Mouse (Mus musculus) T-helper 1 cell (primary cell): ENCODE results near the gene Fgfr2.
"Not testable (repeated sequence)": the region's sequence is repeated elsewhere in the genome, so short reads cannot be mapped to it uniquely, and the experiment has no call there.

Experiments
- in situ Hi-C: fragments of 300-600 bp; cut with MboI, MseI; formaldehyde crosslinking; loops from one replicate; pipeline ENCODE4 v1.15.1; 2025; ENCODE audit warnings: high pct_unique_total_duplicates

Gene Fgfr2

DNA sequence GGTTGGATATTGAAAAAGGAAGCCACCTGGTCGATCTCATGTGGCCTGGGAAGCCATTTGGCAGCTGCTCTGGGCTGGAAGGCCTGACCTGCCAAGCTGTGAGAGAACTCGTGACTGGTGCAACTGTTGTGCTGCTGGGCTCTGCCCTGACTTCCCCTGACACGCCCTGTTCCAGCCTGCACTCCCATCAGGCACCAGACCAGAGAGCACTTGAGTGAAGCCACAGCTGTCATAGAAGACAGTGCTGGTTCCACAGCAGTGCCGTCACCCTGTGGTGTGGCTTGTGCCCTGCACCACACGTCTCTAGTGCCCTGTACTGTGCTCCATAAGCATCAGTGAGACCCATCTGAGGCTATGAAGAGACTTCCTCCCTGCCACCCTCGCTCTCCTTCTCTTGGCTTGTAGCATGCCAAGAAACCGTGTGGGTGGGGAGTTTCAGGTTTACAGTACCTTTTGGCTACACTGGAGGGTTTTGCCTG is 450.6 kb downstream of the Fgfr2 start:
- in situ Hi-C loops: no loop called here

DNA sequence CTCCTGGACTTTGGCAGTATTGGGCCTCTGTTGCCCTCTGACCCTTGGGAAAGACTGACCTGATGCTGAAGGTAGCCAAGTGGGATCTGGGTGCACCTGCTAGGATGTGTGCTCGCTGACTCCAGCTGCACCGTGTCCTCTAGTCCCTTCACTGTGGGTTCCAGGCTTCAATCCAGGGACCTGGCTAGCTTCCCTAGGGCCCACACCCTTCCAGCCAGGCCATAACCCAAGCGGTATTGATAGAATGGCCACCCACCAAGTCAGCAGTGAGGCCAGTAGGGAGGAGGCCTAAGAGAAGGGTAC is 452.3 kb downstream of the Fgfr2 start:
- in situ Hi-C loops: no loop called here

DNA sequence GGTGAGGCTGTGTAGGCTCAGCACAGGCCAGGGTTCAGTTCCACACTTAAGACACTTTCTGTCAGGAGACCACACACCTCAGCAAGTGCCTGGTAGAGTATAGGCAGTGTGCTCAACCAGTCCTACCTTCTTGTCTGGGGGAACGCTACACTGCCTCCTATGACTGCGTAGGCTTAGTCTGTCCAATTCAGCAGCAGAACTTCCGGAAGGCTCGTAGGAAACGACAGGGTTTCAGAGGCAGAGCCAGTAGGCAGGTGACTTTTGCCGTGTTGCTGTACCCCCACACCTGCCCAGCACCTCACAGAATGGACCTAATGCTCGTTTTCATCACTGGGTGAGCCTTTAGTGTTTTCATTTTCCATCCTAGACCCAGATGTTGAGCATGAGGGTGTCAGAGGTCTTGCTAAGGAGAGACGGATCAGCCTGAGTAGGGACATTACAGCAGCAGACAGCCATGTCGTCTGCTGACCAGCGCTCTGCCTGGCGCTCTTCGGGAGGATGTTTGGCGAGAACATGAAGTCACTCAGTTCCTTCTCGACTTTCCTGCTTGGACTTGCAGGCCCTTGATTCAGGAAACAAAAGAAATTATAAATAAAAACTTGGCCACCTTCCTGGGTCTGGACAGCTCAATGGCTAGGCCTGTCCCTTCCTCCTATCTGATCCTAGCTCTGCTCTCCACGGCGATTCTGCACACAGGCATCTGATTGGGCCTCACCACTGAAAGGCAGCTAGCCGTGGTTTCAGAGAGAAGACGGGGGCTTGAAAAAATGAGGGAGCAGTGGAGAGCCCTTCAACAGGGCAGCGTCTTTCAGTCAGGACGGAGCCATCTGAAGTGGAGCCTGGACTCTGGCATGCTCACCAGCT is 452.9 kb downstream of the Fgfr2 start:
- in situ Hi-C loops: no loop called here

DNA sequence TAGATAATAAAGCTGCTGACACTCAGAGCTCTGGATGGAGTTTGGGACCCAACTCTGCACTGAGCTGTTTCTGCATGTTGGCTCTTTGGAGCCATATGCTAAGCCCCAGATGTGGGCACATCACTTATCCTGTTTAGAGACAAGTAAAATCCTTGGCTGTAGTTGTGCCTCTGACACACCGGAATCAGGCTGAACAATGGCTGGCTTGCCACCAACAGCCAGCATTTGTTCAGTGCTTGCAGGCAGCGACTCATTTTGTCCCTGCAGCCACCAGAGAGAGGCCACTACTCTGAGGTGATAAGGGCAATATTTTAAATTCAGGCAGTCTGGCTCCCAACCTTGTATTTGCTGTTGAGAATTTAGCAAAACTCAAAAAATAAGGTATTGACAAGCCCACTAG is 454.5 kb downstream of the Fgfr2 start:
- in situ Hi-C loops: no loop called here

DNA sequence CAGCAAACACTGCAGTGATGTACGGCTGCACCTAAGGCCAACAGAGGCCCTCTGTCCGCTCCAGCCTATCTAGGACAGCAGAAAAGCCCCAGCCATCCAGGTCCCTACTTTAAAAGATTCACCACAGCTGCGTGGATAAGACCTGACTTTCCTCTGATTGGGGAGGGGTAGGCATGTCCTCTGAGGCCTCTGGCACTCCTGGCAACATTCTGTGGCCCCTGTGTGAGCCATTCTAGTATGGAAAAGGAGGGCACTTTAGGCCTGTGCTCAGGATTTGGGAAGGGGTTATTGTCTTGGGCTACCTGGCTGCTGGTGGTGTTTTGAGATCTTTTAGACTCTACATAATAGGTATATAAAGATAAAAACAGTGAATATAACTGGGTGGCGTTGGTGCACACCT is 456.6 kb downstream of the Fgfr2 start:
- in situ Hi-C loops: no loop called here

GRCm38 (mm10) chr7:132665664-132666382 is 457.3 kb downstream of the Fgfr2 start:
- in situ Hi-C loops: no loop called here

GRCm38 (mm10) chr7:132664815-132665214 is 458.3 kb downstream of the Fgfr2 start:
- in situ Hi-C loops: no loop called here

DNA sequence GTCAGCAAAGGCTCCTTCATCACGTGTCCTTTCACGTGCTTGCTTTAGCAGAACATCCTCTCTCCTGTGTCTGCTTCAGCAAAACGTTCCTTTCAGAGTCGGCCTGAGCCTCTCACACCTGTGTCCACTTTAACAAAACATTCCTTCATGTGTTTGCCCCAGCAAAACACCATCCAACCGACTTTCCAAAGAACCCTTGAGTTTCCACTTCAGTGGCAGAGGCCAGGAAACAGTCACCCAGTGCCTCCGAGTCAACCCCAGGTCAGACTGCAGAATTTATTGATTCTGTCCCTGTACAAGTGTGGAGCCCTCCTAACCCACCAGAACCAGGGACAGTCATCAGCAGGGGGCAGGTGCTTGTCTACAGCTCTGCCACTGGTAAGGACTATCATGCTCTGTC is 460.3 kb downstream of the Fgfr2 start:
- in situ Hi-C loops: not testable (repeated sequence)

DNA sequence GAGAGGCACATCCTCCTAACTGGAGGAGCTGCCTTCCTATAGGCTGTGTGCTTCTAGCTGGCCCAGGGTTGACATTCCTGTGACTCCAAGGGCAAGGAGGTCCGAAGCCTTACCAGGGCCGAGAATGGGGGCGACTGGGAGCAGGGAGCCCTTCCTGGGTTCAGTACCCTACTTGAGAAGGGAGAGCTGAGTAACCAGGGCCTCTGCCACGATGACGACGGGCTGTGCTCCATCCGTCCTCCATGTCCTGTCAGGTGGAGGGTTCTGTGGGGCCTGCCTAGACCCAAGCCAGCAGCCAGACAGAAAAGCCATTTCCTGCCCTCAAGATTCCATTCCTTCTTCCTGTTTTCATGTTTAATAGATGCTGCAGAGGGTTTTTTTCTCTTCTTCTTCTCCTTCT is 463.5 kb downstream of the Fgfr2 start:
- in situ Hi-C loops: loop anchor here (5.0 to 10.0 kb wide), 2 partner anchors 148 to 335 kb away; no protein-coding TSS in a partner anchor

DNA sequence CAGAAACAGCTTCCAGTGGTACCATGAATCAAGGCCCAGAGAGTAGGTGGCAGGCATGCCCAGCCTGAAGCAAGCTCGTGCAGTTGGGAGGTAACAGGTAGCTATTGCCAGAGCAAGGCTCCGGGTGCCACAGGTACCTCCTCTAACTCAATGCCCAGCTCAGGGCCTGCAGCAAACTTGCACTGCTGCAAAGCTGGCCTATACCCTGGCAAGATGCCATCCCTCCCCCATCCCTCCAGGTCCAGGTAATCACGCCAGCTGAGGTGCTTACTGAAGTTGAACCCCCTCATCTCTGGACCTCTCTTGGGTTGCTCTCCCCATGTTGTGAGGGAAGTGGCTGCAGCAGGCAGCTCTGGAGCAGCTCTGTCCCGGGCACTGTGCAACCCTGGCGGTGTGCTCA is 464.5 kb downstream of the Fgfr2 start:
- in situ Hi-C loops: loop anchor here (5.0 to 10.0 kb wide), 2 partner anchors 149 to 336 kb away; no protein-coding TSS in a partner anchor

DNA sequence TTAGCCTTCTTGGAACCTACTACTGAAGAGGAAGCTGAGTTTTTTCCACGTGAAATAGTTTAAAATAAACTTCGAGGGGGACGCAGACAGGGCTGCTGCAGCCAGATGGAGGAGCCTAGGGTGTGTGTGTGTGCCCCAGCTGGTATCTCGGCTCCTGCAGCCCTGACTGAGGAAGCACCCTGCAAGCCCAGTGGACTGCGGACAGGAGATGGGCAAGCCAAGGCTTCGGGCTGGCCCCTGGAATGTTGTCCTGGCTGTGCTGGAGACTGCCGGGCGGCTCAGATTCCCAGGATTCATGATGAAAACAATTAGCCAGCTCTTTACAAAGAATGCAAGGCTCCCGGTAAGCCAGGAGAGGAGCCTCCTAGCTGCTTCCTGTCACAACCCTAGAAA is 465.1 kb downstream of the Fgfr2 start:
- in situ Hi-C loops: loop anchor here (5.0 to 10.0 kb wide), 2 partner anchors 149 to 337 kb away; no protein-coding TSS in a partner anchor

GRCm38 (mm10) chr7:132657371-132658057 is 465.6 kb downstream of the Fgfr2 start:
- in situ Hi-C loops: loop anchor here (5.0 to 10.0 kb wide), 2 partner anchors 150 to 337 kb away; no protein-coding TSS in a partner anchor

DNA sequence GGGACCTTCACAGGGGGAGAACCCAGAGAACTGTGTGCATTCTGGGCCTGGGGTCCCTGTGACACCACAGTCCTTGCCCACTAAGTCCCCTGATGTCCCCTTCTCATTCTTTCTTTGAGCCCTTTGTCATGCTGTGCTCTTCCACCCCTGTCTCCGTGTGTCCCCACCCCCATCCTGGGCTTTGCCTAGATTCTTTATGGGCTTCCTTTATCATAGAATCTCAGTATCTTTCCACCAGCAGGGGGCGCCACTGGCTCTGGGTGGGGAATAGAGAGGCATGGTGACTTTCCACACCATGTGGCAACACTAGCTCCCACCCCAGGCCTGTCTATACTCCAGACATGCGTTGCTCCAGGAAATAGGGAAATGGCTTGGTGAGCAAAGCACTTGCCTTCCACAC is 466.6 kb downstream of the Fgfr2 start:
- in situ Hi-C loops: loop anchor here (5.0 to 10.0 kb wide), 2 partner anchors 151 to 338 kb away; no protein-coding TSS in a partner anchor

DNA sequence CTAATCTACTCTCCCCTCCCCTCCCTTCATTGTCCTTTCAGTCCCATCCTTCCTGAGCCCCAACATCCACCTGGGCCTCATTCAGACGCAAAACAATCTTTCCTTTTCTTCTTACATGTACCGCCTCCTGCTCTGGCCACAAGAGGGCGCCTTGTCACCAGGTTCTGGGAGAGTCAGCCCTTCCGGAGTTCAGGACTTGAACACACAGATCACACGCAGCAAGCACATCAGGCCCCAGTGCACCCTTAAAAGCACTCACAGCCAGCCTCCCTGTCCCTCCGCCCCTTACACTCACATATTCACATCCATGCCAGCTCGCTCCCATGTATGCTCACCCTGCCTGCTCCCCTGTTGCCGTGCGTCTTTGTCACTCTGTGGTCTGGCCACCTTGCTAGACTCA is 467.1 kb downstream of the Fgfr2 start:
- in situ Hi-C loops: loop anchor here (5.0 to 10.0 kb wide), 2 partner anchors 151 to 339 kb away; no protein-coding TSS in a partner anchor

DNA sequence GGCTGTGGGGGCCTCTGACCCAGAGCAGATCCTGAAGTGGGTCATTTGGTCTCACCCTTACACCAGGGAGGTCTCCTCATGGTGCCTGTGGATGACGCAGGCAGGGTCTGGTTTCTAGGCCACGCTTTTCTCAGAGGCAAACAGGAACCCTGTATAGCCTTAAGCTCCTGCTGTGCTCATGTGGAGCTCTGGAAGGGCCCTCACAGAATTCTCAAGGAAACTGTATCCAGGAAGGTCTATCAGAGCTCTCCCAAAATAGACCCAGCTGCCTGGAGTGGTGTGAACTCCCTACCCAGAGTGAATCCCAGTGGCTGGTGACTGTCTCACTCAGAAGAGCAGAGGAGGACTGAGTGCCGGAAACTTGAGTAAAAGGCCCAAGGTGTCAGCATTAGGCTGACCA is 468.7 kb downstream of the Fgfr2 start:
- in situ Hi-C loops: loop anchor here (5.0 to 10.0 kb wide), 2 partner anchors 243 to 340 kb away; no protein-coding TSS in a partner anchor

- in situ Hi-C loops: no loop called here
These were observed 476.6 kb downstream of the Fgfr2 start for GRCm38 (mm10) chr7:132646514-132646913.

- in situ Hi-C loops: no loop called here
These were observed 478.4 kb downstream of the Fgfr2 start for GRCm38 (mm10) chr7:132644605-132645279.

GRCm38 (mm10) chr7:132641606-132642005 is 481.5 kb downstream of the Fgfr2 start:
- in situ Hi-C loops: no loop called here

DNA sequence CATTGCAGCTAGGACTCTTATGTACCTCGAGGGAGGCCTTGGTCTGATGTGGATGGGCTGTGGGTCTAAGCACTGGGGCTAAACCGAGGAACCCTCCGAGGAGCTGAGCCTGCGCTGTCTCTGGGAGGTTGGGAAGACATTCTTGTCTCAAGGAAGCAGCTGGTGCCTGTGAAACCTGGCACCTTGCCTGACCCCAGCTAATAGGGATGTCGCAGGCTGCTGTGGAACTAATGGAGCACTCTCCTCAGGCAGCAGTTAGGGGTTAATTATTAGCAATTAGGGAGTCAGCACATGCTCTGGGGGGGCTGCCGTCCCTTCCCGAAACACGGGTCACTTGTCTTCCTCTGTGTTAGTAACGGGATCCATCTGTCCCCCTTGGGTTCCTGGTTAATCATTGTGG is 482.2 kb downstream of the Fgfr2 start:
- in situ Hi-C loops: no loop called here

GRCm38 (mm10) chr7:132638446-132639087 is 484.6 kb downstream of the Fgfr2 start:
- in situ Hi-C loops: loop anchor here (10.0 kb wide), 1 partner anchor 404 kb away; no protein-coding TSS in a partner anchor

DNA sequence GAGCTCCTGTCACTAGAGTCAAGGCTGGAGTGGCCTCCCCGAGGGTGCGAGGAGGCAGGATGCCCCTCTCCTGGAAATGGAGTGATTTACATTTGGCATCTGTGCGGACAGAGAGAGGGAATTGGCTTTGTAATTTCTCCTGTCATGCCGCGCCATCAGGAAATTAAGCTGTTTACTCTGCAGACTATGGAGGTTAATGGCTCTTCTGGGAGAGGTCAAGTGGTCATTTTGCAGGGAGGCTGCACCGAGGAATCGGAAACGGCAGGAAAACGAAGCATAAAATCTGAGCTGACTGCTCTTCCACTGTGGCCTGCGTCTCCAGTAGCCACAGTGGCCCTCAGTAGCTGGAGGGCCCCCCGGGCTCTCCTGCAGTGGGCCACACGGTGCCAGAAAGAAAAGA is 485.9 kb downstream of the Fgfr2 start:
- in situ Hi-C loops: loop anchor here (10.0 kb wide), 1 partner anchor 402 kb away; no protein-coding TSS in a partner anchor
